Mouse (Mus musculus): ENCODE measurements around the gene Rpl29. TPM values are rescaled to one million over a fixed set of nuclear protein-coding genes. Genes with fewer than 3 reads are reported as not detected.
A peak's percentile ranks its signal among the peaks of the same experiment; 100 is the strongest.

Gene Rpl29
- polyA plus RNA-seq, 1 experiment from 2014 or later = 977 TPM

DNA sequence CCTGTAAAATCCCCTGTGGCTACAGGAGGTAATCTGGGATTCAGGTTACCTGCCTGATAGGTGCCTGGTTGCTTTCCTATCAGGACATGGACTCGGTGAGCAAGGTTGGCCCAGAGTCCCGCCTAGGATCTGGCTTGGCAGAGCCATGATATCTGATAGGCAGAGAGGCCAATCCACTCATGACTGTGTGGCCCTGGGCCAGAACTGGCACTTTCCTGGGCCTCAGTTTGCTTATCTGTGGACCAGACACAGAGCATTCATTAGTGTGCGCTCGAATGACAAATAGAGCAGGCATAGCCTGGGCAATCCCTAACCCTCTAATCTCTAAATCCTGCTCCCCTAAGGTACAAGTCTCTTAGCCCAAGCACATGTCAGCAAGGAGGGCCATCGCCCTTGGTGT is 27.1 kb upstream of the Rpl29 start:
- Histone ChIP-seq H3K36me3 (ENCODE audit: control insufficient read depth, insufficient read depth, low read length) (no peaks in the 10 kb centered on the region), H3K9me3 (ENCODE audit: control insufficient read depth, low read length) (no peaks in the 10 kb centered on the region), H3K27ac (ENCODE audit: low read length) (no peak overlapping the region), H3K4me3 (ENCODE audit: low read length) (no peak overlapping the region), H3K9ac (ENCODE audit: low read length) (no peak overlapping the region), H3K27me3 (ENCODE audit: control insufficient read depth, insufficient read depth, low read depth, low read length) (no peaks in the 10 kb centered on the region), H3K4me2 (ENCODE audit: low read depth, low read length) (no peak overlapping the region), H3K4me1 (replicated peaks; ENCODE audit: control insufficient read depth, insufficient read depth, low read length) (peaks cover 23% of the 10 kb centered on the region)
- ATAC-seq (ENCODE audit: low read depth) = no peak
- 68% methylated on average over 5 of the region's 5 CpGs for WGBS

DNA sequence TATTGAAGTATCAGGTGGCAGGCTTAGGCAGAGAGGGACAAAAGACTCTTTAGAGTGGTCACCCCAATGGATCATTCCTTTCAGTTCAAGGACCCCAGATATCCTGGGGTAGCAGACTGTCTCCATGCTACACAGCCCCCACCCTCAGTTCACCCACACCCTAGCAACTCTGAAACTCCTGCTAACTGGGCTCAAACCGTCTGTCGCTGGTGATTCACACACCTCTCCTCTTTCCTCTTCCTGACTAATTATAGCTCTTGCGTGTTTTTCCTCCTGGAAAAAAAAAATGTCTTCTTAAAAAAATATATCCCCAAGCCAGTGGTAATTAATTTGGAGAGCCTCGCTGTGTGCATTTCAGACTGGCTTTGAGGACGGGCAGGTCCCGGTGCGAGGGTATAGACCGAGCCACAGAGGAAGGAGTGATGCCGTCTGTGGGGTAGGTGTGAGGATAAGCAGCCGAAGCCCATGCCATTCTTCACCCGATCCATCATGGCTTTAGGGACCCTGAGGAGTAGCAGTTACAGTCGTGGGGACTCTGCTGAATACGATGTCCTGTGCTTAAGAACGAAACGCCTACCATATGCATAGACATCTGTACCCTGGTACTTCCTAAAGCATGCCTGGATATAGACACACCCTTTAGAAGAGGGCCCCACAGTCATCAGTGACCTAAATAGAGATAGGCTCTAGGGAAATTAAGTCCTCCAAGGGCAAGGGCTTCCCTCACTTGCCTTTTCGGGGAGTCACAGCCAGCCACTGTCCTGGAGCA is 26.5 kb upstream of the Rpl29 start:
- H3K4me2 ChIP-seq (ENCODE audit: low read depth, low read length) = no peak overlapping the region
- no peak for ATAC-seq (ENCODE audit: low read depth)
- H3K36me3 ChIP-seq (ENCODE audit: control insufficient read depth, insufficient read depth, low read length) = no peaks in the 10 kb centered on the region
- H3K9ac ChIP-seq (ENCODE audit: low read length) = no peak overlapping the region
- no peak overlapping the region for H3K4me3 ChIP-seq (ENCODE audit: low read length)
- peaks cover 23% of the 10 kb centered on the region for H3K4me1 ChIP-seq (replicated peaks; ENCODE audit: control insufficient read depth, insufficient read depth, low read length)
- H3K27me3 ChIP-seq (ENCODE audit: control insufficient read depth, insufficient read depth, low read depth, low read length) = no peaks in the 10 kb centered on the region
- H3K27ac ChIP-seq (ENCODE audit: low read length) = no peak overlapping the region
- 72% methylated on average over 16 of the region's 16 CpGs for WGBS
- H3K9me3 ChIP-seq (ENCODE audit: control insufficient read depth, low read length) = no peaks in the 10 kb centered on the region

DNA sequence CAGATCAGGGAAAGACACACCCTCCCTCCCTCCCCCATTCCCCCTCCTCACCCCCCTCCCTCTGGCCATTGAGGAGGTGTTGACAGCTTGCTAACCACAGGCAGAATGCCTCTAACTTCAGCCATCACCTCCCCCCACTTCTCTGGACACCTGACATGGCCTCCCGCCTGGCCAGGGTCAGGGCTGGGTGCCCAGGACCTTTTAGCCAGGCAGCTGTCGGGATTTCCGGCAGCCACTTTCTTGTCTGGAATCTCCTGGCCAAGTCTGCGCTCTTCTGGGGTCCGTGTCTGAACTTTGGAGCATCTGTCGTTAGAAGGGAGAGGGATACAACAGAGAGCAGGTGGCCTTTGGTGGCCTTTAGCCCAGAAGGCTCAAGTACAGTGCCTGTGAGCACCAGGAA is 24.0 kb upstream of the Rpl29 start:
- H3K9me3 ChIP-seq (ENCODE audit: control insufficient read depth, low read length) = no peaks in the 10 kb centered on the region
- H3K27me3 ChIP-seq (ENCODE audit: control insufficient read depth, insufficient read depth, low read depth, low read length) = no peaks in the 10 kb centered on the region
- no peak overlapping the region for H3K9ac ChIP-seq (ENCODE audit: low read length)
- peak overlapping the region; percentile 55; the same call in 1 of the 2 replicates for H3K27ac ChIP-seq (ENCODE audit: low read length)
- WGBS = 16% methylated on average over 6 of the region's 6 CpGs
- H3K36me3 ChIP-seq (ENCODE audit: control insufficient read depth, insufficient read depth, low read length) = no peaks in the 10 kb centered on the region
- H3K4me1 ChIP-seq (replicated peaks; ENCODE audit: control insufficient read depth, insufficient read depth, low read length) = peaks cover 23% of the 10 kb centered on the region
- no peak overlapping the region for H3K4me3 ChIP-seq (ENCODE audit: low read length)
- H3K4me2 ChIP-seq (ENCODE audit: low read depth, low read length) = no peak overlapping the region
- ATAC-seq (ENCODE audit: low read depth) = peak; percentile 81

DNA sequence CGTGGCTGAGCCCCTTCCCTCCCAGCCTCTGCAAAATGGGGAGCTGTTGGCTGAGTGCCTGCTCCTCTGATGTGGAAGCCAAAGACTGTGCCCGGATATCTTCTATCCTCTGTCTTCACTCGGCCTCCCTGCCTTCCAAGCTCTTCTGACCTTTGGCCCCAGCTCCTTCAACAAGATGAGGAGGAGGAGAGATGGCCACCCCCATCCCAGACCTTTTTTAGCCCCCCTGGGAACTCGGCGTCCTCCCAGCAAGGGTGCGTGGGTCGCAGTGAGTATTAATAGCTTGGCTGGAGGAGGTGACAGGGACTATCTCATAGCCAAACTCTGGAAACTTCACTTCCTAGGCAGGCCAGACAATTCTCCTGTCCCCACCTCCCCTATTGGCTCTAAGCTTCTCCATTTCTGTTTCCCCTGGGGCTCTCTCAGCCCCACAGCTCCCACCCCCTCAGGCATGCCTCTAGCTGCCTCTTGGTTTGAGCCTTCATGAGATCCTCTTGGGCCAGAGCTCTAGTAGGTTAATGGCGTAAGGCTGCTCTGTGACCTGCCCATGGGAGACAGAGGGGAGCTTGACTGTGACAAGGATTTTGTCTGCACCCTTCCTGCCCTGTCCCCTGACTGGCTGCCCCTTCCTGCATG is 22.7 kb upstream of the Rpl29 start:
- peaks cover 23% of the 10 kb centered on the region for H3K4me1 ChIP-seq (replicated peaks; ENCODE audit: control insufficient read depth, insufficient read depth, low read length)
- WGBS = 23% methylated on average over 8 of the region's 8 CpGs
- no peaks in the 10 kb centered on the region for H3K27me3 ChIP-seq (ENCODE audit: control insufficient read depth, insufficient read depth, low read depth, low read length)
- peak; percentile 53 for ATAC-seq (ENCODE audit: low read depth)
- H3K36me3 ChIP-seq (ENCODE audit: control insufficient read depth, insufficient read depth, low read length) = no peaks in the 10 kb centered on the region
- no peak overlapping the region for H3K4me2 ChIP-seq (ENCODE audit: low read depth, low read length)
- H3K9me3 ChIP-seq (ENCODE audit: control insufficient read depth, low read length) = no peaks in the 10 kb centered on the region
- H3K27ac ChIP-seq (ENCODE audit: low read length) = peak overlapping the region; percentile 51
- no peak overlapping the region for H3K9ac ChIP-seq (ENCODE audit: low read length)
- H3K4me3 ChIP-seq (ENCODE audit: low read length) = no peak overlapping the region

DNA sequence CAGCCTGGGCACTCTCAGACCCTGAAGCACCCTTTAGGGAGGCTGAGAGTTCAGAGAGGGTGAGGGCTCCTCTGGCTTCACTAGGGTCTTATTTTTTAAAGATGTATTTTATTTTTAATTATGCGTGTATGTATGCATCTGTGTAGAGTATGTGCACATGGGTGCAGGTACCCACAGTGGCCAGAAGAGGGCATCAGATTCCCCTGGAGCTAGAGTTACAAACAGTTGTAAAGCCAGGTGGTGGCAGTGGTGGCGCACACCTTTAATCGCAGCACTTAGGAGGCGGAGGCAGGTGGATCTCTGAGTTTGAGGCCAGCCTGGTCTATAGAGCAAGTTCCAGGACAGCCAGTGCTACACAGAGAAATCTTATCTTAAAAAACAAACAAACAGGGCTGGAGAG is 20.2 kb upstream of the Rpl29 start:
- Histone ChIP-seq H3K4me1 (replicated peaks; ENCODE audit: control insufficient read depth, insufficient read depth, low read length) (peaks cover 23% of the 10 kb centered on the region), H3K27ac (ENCODE audit: low read length) (no peak overlapping the region), H3K9me3 (ENCODE audit: control insufficient read depth, low read length) (no peaks in the 10 kb centered on the region), H3K27me3 (ENCODE audit: control insufficient read depth, insufficient read depth, low read depth, low read length) (no peaks in the 10 kb centered on the region), H3K4me2 (ENCODE audit: low read depth, low read length) (no peak overlapping the region), H3K4me3 (ENCODE audit: low read length) (no peak overlapping the region), H3K36me3 (ENCODE audit: control insufficient read depth, insufficient read depth, low read length) (no peaks in the 10 kb centered on the region), H3K9ac (ENCODE audit: low read length) (no peak overlapping the region)
- no peak for ATAC-seq (ENCODE audit: low read depth)
- WGBS = 97% methylated on average over 4 of the region's 4 CpGs

DNA sequence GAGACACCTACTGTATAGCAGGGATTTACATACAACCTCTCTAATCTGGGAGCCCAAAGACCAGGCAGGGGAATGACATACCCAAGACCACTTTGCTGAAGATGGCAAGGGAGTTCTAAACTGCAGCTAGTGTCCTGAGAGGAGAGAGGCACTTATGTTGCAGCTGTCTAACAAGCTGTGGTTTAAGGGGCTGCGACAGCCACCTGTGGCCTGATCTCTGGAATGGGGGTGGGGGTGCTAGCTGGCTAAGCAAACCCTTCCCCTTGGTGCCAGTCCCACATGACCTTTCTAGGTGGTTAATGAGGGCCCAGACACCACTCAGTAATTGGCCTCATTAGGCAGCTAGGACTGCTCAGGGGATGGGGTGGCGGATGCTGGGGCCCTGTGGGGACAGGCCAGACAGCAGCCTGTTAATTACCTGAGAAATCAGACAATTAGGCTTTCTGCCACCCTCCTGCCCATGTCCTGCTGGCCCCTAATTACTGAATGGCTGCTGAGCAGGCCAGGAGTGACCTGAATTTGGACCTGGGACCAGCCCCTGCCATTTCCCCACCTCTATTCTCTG is 19.1 kb upstream of the Rpl29 start:
- H3K4me2 ChIP-seq (ENCODE audit: low read depth, low read length) = no peak overlapping the region
- no peaks in the 10 kb centered on the region for H3K36me3 ChIP-seq (ENCODE audit: control insufficient read depth, insufficient read depth, low read length)
- no peak overlapping the region for H3K4me3 ChIP-seq (ENCODE audit: low read length)
- H3K27me3 ChIP-seq (ENCODE audit: control insufficient read depth, insufficient read depth, low read depth, low read length) = no peaks in the 10 kb centered on the region
- no peak overlapping the region for H3K27ac ChIP-seq (ENCODE audit: low read length)
- no peaks in the 10 kb centered on the region for H3K9me3 ChIP-seq (ENCODE audit: control insufficient read depth, low read length)
- H3K9ac ChIP-seq (ENCODE audit: low read length) = no peak overlapping the region
- peaks cover 18% of the 10 kb centered on the region for H3K4me1 ChIP-seq (replicated peaks; ENCODE audit: control insufficient read depth, insufficient read depth, low read length)
- WGBS = 88% methylated on average over 2 of the region's 2 CpGs
- ATAC-seq (ENCODE audit: low read depth) = no peak

DNA sequence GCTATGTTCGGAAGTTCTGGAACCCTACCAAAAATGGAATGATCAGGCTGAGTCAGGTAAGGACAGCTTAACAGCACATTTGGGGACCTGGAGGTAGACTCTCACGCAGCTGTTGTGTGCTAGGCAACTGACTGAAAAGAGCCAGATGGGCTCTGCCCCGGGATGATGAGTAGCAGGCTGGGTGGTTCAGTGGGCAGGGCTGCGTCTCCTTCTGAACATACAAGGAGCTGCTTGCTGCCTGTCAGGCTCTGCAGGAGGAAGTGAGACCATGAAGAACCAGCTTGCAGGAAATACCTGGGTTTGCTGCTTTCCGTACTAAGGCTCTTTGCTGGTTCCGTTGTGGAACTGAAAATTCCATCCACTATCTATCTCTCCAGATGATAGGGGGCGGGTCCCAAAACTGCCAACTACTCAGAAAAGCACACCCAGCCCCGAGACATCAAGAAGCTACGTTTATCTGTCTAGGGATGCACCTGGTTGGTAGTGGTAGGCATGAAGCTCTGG is 18.1 kb upstream of the Rpl29 start:
- H3K4me2 ChIP-seq (ENCODE audit: low read depth, low read length) = no peak overlapping the region
- ATAC-seq (ENCODE audit: low read depth) = no peak
- no peaks in the 10 kb centered on the region for H3K27me3 ChIP-seq (ENCODE audit: control insufficient read depth, insufficient read depth, low read depth, low read length)
- WGBS = 47% methylated on average over 9 of the region's 9 CpGs
- H3K36me3 ChIP-seq (ENCODE audit: control insufficient read depth, insufficient read depth, low read length) = no peaks in the 10 kb centered on the region
- H3K9ac ChIP-seq (ENCODE audit: low read length) = no peak overlapping the region
- no peak overlapping the region for H3K27ac ChIP-seq (ENCODE audit: low read length)
- H3K4me3 ChIP-seq (ENCODE audit: low read length) = no peak overlapping the region
- H3K9me3 ChIP-seq (ENCODE audit: control insufficient read depth, low read length) = no peaks in the 10 kb centered on the region
- H3K4me1 ChIP-seq (replicated peaks; ENCODE audit: control insufficient read depth, insufficient read depth, low read length) = peaks cover 8% of the 10 kb centered on the region

DNA sequence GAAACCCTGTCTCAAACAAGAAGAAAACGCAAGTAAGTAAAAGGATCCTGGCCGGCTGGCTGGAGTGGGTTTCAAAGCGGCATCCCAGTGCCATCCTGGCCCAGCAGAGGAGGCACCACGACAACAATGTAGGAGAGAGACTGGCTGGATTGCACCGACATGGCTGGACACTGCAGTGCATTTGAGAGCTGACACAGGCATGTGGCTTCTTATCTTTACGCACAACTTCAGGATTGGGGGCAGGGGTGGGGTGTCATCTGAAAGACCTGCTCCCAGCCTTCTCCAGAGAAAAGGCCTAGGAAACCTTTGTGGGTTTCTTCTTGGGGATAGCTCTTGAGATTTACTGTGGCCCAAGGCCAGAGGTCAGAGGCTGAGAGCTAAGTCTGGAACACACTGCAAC is 17.5 kb upstream of the Rpl29 start:
- Histone ChIP-seq H3K4me3 (ENCODE audit: low read length) (no peak overlapping the region), H3K9me3 (ENCODE audit: control insufficient read depth, low read length) (no peaks in the 10 kb centered on the region), H3K4me2 (ENCODE audit: low read depth, low read length) (no peak overlapping the region), H3K9ac (ENCODE audit: low read length) (no peak overlapping the region), H3K4me1 (replicated peaks; ENCODE audit: control insufficient read depth, insufficient read depth, low read length) (peaks cover 2% of the 10 kb centered on the region; the same call in 1 of the 2 replicates), H3K36me3 (ENCODE audit: control insufficient read depth, insufficient read depth, low read length) (no peaks in the 10 kb centered on the region), H3K27ac (ENCODE audit: low read length) (no peak overlapping the region), H3K27me3 (ENCODE audit: control insufficient read depth, insufficient read depth, low read depth, low read length) (no peaks in the 10 kb centered on the region)
- no peak for ATAC-seq (ENCODE audit: low read depth)
- WGBS = 61% methylated on average over 6 of the region's 6 CpGs

DNA sequence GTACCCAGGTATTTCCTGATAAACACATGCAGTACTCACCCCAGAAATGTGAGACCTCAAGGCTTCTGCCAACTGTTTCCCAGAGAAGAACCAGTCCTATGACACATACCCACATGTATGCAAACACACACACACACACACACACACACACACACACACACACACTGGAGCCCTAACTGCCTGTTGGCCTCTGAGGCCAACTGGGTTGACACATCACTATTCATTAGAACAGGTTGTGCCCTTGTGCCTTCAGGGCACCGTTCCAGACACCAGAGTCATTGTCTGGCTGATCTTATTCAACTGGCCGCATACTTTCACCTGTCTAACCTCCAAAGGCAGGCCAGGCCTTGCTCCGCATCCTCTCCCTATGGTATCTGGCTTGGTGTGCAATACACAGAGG is 17.0 kb upstream of the Rpl29 start:
- H3K9me3 ChIP-seq (ENCODE audit: control insufficient read depth, low read length) = no peaks in the 10 kb centered on the region
- H3K36me3 ChIP-seq (ENCODE audit: control insufficient read depth, insufficient read depth, low read length) = no peaks in the 10 kb centered on the region
- no peak overlapping the region for H3K4me3 ChIP-seq (ENCODE audit: low read length)
- no peak overlapping the region for H3K27ac ChIP-seq (ENCODE audit: low read length)
- no peaks in the 10 kb centered on the region for H3K27me3 ChIP-seq (ENCODE audit: control insufficient read depth, insufficient read depth, low read depth, low read length)
- peaks cover under 1% of the 10 kb centered on the region; the same call in 1 of the 2 replicates for H3K4me1 ChIP-seq (replicated peaks; ENCODE audit: control insufficient read depth, insufficient read depth, low read length)
- H3K9ac ChIP-seq (ENCODE audit: low read length) = no peak overlapping the region
- 73% methylated on average over 3 of the region's 3 CpGs for WGBS
- ATAC-seq (ENCODE audit: low read depth) = no peak
- no peak overlapping the region for H3K4me2 ChIP-seq (ENCODE audit: low read depth, low read length)
